Mouse (Mus musculus) embryonic facial prominence, embryonic 11.5 days (tissue): Measurements from ENCODE around the gene Kdm1b. TPM values are rescaled to one million over a fixed set of nuclear protein-coding genes. Genes with fewer than 3 reads are reported as not detected.

Source experiments
- ATAC-seq: fragments of 200-750 bp; cut with Nextera tagmentation; replicated peaks from 2 replicates; pipeline ENCODE4 v1.8.0; 2017; ENCODE audit warnings: low read depth; ENCODE audit not compliant: insufficient number of reproducible peaks, low FRiP score, low TSS enrichment
- DNase-seq: peaks from one replicate; pipeline ENCODE4 v3.0.0-alpha.2; 2015; ENCODE audit warnings: low spot score
- H3K27ac ChIP-seq: fragments of 300-500 bp; sonication (generic); replicated peaks from 2 replicates; pipeline ENCODE4 v1.5.1; 2014; ENCODE audit warnings: mild to moderate bottlenecking, low read depth, low read length, control low read depth
- H3K27me3 ChIP-seq: fragments of 300-500 bp; sonication (generic); 2 replicates; pipeline ENCODE4 v1.6.1; 2014; ENCODE audit warnings: mild to moderate bottlenecking, low read length, moderate library complexity, mixed read lengths; ENCODE audit not compliant: control insufficient read depth, insufficient read depth
- H3K36me3 ChIP-seq: fragments of 300-500 bp; sonication (generic); replicated peaks from 2 replicates; pipeline ENCODE4 v1.6.1; 2014; ENCODE audit warnings: low read depth, mild to moderate bottlenecking, low read length, moderate library complexity, mixed read lengths; ENCODE audit not compliant: control insufficient read depth, insufficient read depth
- H3K4me1 ChIP-seq: fragments of 300-500 bp; sonication (generic); 2 replicates; pipeline ENCODE4 v1.6.1; 2014; ENCODE audit warnings: low read length, mixed read lengths; ENCODE audit not compliant: control insufficient read depth, insufficient read depth
- H3K4me2 ChIP-seq: fragments of 300-500 bp; sonication (generic); 2 replicates; pipeline ENCODE4 v1.6.1; 2014; ENCODE audit warnings: low read depth, mild to moderate bottlenecking, control low read depth, low read length, moderate library complexity
- H3K4me3 ChIP-seq: fragments of 300-500 bp; sonication (generic); 2 replicates; pipeline ENCODE4 v1.5.1; 2014; ENCODE audit warnings: low read depth, low read length, control low read depth
- H3K9ac ChIP-seq: fragments of 300-500 bp; sonication (generic); replicated peaks from 2 replicates; pipeline ENCODE4 v1.6.1; 2014; ENCODE audit warnings: mild to moderate bottlenecking, control low read depth, low read length
- H3K9me3 ChIP-seq: fragments of 300-500 bp; sonication (generic); replicated peaks from 2 replicates; pipeline ENCODE4 v1.6.1; 2016; ENCODE audit warnings: mild to moderate bottlenecking, low read length, inconsistent platforms, mixed read lengths; ENCODE audit not compliant: control insufficient read depth
- WGBS: fragments of 180-500 bp; shearing (Covaris S2); extraction: QIAGEN DNeasy Blood & Tissue Kit; methylation state at CpG from one replicate; pipeline ENCODE4 v1.1.7; 2014; 5-methylcytosine and 5-hydroxymethylcytosine counted together
- polyA plus RNA-seq: library from polyadenylated mRNA; unstranded; fragments of >200 nt; fragmentation: Nextera tagmentation; extraction: Ambion mirVana; gene quantifications from 2 replicates; pipeline ENCODE4 v1.2.1, GENCODE M21; 2014

Kdm1b gene
- polyA plus RNA-seq, 1 experiment from 2014 or later: 13.5 TPM

DNA sequence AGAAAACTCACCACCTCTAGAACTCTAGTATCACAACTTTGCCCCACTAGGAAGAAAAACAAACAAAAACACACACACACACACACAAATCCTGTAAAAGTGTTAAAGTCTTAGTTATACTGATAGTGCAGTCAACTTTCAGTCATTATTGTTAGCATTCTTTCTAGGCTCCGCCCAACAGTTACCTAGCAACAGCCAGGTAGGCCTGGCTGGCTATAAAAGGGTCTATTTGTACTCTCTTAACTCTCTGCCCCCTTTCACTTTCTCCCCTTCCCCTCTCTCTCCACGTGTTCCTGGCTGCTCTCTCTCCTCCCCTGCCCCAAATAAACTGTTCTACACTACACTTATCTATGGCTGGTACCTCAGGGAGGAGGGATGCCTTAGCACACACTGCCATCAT lies 60.8 kb downstream of the Kdm1b start:
- peak overlapping the region; percentile 40 for H3K4me2 ChIP-seq
- H3K27ac ChIP-seq: no peak overlapping the region
- H3K4me1 ChIP-seq: peaks cover 2% of the 10 kb centered on the region; the same call in 1 of the 2 replicates
- peak overlapping the region; percentile 32; the same call in 1 of the 2 replicates for H3K9ac ChIP-seq
- no peak for DNase-seq
- H3K4me3 ChIP-seq: peak overlapping the region; percentile 96
- no peaks in the 10 kb centered on the region for H3K36me3 ChIP-seq
- WGBS: 28% methylated on average over 2 of the region's 2 CpGs
- ATAC-seq: no peak
- no peaks in the 10 kb centered on the region for H3K27me3 ChIP-seq
- no peaks in the 10 kb centered on the region for H3K9me3 ChIP-seq

DNA sequence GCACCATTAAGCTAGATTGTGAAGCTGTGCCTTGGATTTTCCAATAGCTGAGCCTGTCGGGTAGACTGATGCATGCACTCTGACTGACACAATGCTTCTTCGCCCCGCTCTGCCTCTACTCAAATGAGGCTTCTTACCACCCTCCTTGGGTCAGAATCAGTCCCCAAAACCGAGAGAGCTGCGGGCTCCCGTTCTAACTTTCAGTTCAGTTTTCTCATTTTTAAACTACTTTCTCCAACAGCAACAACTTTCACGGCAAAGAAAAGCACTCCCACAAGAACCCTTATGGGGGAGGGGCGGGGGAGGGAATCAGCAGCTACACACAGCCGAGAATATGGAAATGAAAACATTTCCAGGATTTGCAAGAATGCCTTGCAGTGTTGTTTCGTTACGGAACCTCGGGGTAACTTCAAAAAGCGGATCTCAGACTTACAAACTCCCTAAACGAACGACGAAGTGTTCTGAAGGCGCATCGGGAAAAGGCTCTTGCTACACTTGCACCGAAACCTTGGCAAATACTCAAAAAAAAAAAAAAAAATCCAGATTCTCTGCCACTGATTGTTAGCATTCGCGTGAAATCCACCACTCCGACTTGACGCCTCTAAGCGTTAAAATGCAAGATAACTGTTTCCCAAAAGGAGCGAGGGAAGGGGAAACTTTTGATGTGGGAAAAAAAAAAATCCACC lies 61.7 kb downstream of the Kdm1b start:
- Histone ChIP-seq H3K4me1 (peaks cover 2% of the 10 kb centered on the region; the same call in 1 of the 2 replicates), H3K36me3 (no peaks in the 10 kb centered on the region), H3K9ac (peak overlapping the region; percentile 99), H3K27me3 (no peaks in the 10 kb centered on the region), H3K4me3 (peak overlapping the region; percentile 96), H3K4me2 (peak overlapping the region; percentile 40), H3K9me3 (no peaks in the 10 kb centered on the region), H3K27ac (peak overlapping the region; percentile 100)
- DNase-seq (peak; percentile 62), ATAC-seq (no peak)
- under 1% methylated on average over 25 of the region's 25 CpGs for WGBS

- Histone ChIP-seq H3K4me2 (peak within 1 kb of the TSS; percentile 64), H3K4me1 (peaks cover 2% of the 10 kb centered on the region; the same call in 1 of the 2 replicates), H3K4me3 (peak within 1 kb of the TSS; percentile 96), H3K9ac (peak within 1 kb of the TSS; percentile 99), H3K27me3 (no peaks in the 10 kb centered on the region), H3K36me3 (no peaks in the 10 kb centered on the region), H3K27ac (peak within 1 kb of the TSS; percentile 100), H3K9me3 (no peaks in the 10 kb centered on the region)
- ATAC-seq: peak; percentile 91
- DNase-seq: peak; percentile 94
- under 1% methylated on average over 100 of the region's 129 CpGs for WGBS
Observed at GRCm38 (mm10) chr13:47105711-47106579, 62.6 kb downstream of the Kdm1b start, which contains the start of gene Dek. Gene Dek (minus strand): TSS chr13:47106201.

GRCm38 (mm10) chr13:47106580-47106888 lies 63.2 kb downstream of the Kdm1b start:
- no peaks in the 10 kb centered on the region for H3K9me3 ChIP-seq
- no peaks in the 10 kb centered on the region for H3K36me3 ChIP-seq
- DNase-seq (no peak), ATAC-seq (peak; percentile 31)
- peak overlapping the region; percentile 99 for H3K9ac ChIP-seq
- peak overlapping the region; percentile 100 for H3K27ac ChIP-seq
- peak overlapping the region; percentile 96 for H3K4me3 ChIP-seq
- H3K4me2 ChIP-seq: peak overlapping the region; percentile 64
- peaks cover 2% of the 10 kb centered on the region; the same call in 1 of the 2 replicates for H3K4me1 ChIP-seq
- H3K27me3 ChIP-seq: no peaks in the 10 kb centered on the region
- under 1% methylated on average over 20 of the region's 20 CpGs for WGBS

DNA sequence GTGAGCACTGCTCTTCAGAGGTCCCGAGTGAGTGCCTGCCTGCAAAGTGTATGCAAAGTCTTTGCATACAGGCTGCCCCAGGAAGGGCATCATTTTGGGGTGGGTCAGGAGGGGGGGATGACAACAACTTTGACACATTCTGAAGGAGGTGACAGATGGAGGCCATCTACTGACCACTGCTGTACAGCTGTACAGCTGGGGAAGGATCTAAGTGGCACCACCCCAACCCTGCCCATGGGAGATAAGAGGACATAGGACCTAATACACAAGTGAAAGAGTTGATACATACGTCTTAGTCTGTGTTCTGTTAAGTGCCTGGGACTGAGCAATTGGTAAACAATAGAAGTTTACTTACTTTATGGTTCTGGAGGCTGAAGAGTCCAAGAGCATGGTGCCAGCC lies 65.9 kb downstream of the Kdm1b start:
- no peaks in the 10 kb centered on the region for H3K27me3 ChIP-seq
- H3K4me3 ChIP-seq: no peak overlapping the region
- H3K4me2 ChIP-seq: no peak overlapping the region
- no peak overlapping the region for H3K27ac ChIP-seq
- no peaks in the 10 kb centered on the region; the same call in 1 of the 2 replicates for H3K4me1 ChIP-seq
- H3K9ac ChIP-seq: no peak overlapping the region
- no peak for ATAC-seq
- WGBS: 77% methylated on average over 2 of the region's 2 CpGs
- DNase-seq: no peak
- H3K36me3 ChIP-seq: no peaks in the 10 kb centered on the region
- no peaks in the 10 kb centered on the region for H3K9me3 ChIP-seq

DNA sequence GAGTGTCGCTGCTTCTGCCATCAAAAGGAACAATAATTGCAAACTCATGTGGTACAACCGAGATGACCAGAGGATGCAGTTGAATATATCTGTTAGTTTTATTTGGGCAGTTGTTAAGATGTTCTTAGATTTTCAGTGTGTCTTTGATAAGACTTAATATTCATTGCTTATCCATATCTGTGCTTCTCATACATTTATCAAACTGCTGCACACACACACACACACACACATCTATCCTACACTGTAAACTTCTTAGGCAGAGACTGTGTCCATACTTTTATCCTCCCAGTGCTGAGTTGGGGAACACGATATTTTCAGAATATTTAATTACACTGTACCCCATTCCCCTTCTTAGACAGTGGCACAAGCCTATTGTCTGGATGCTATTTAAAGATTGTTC lies 67.9 kb downstream of the Kdm1b start:
- 77% methylated on average over 3 of the region's 3 CpGs for WGBS
- Histone ChIP-seq H3K4me3 (no peak overlapping the region), H3K9me3 (no peaks in the 10 kb centered on the region)

GRCm38 (mm10) chr13:47112056-47112455 lies 68.8 kb downstream of the Kdm1b start:
- Histone ChIP-seq H3K36me3 (no peaks in the 10 kb centered on the region), H3K4me3 (no peak overlapping the region), H3K9me3 (no peaks in the 10 kb centered on the region), H3K4me1 (no peaks in the 10 kb centered on the region), H3K27ac (no peak overlapping the region), H3K9ac (no peak overlapping the region), H3K4me2 (no peak overlapping the region), H3K27me3 (no peaks in the 10 kb centered on the region)
- 84% methylated on average over 3 of the region's 3 CpGs for WGBS
- ATAC-seq: no peak
- DNase-seq: no peak

More for the DNA sequence above, 67.9 kb downstream of the Kdm1b start:
- Histone ChIP-seq H3K36me3 (no peaks in the 10 kb centered on the region), H3K4me1 (no peaks in the 10 kb centered on the region), H3K27ac (no peak overlapping the region), H3K4me2 (no peak overlapping the region), H3K9ac (no peak overlapping the region), H3K27me3 (no peaks in the 10 kb centered on the region)
- no peak for DNase-seq
- no peak for ATAC-seq

- Histone ChIP-seq H3K4me1 (no peaks in the 10 kb centered on the region), H3K9ac (no peak overlapping the region), H3K36me3 (no peaks in the 10 kb centered on the region), H3K27me3 (no peaks in the 10 kb centered on the region), H3K4me2 (no peak overlapping the region), H3K27ac (no peak overlapping the region), H3K4me3 (no peak overlapping the region), H3K9me3 (no peaks in the 10 kb centered on the region)
- 66% methylated on average over 3 of the region's 3 CpGs for WGBS
- no peak for DNase-seq
- no peak for ATAC-seq
Observed at GRCm38 (mm10) chr13:47112924-47113323, 69.6 kb downstream of the Kdm1b start.
